In the genomic region with DNA sequence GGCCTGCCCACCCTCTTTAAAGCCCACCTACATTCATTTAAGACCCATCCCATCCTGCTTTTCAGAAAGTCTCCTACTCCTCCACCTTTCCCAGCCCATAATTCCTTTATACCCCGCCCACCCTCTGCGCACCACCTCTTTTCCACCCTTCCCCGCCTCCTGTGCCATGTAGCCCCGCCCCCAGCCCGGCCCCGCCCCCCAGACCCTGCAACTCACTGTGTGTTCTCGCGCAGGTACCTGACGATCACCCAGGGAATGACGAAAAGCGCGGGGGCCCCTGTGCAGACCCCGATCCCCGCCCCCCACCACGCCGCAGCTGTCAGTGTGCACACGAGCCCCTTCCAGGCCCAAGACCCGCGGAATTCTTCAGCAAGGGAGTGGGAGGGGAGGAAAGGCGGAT, we compare ENCODE assay signal across 9 mouse cellular contexts. TPM values are rescaled to one million over a fixed set of nuclear protein-coding genes. Genes with fewer than 3 reads are reported as not detected.
A peak's percentile ranks its signal among the peaks of the same experiment; 100 is the strongest.
DNase-seq lines count a peak whose midpoint lies in the region; ATAC-seq and TF ChIP-seq lines count a peak whose summit lies in the region.
"Had no signal": no experiment of that assay in that cellular context is flagged by ENCODE, and none has a peak within 500 bp of the region (broad histone marks: within the 10 kb centered on the region; RNA-seq: fewer than 3 reads in every experiment).

No protein-coding gene starts in this region.

- no peaks in the 10 kb centered on the region for H3K36me3 ChIP-seq in kidney, embryonic 16.5 days (ENCODE audit: insufficient read depth, low read length)
- H3K36me3 ChIP-seq in kidney, adult 2 months (ENCODE audit: control insufficient read depth, insufficient read depth, low read length) = no peaks in the 10 kb centered on the region
- H3K36me3 ChIP-seq in embryonic facial prominence, embryonic 11.5 days (replicated peaks; ENCODE audit: control insufficient read depth, insufficient read depth, low read depth, low read length) = no peaks in the 10 kb centered on the region
- no peaks in the 10 kb centered on the region for H3K36me3 ChIP-seq in midbrain, embryonic 15.5 days (replicated peaks)

- intact Hi-C loops in left cerebral cortex, postnatal 4 days (cut with DNase I) = no loop called here

- peaks cover 32% of the 10 kb centered on the region for H3K4me1 ChIP-seq in kidney, embryonic 16.5 days (ENCODE audit: insufficient read depth, low read length)
- no peaks in the 10 kb centered on the region for H3K4me1 ChIP-seq in kidney, adult 2 months (ENCODE audit: control insufficient read depth, insufficient read depth, low read length)
- peaks cover 2% of the 10 kb centered on the region for H3K4me1 ChIP-seq in embryonic facial prominence, embryonic 11.5 days (ENCODE audit: control insufficient read depth, insufficient read depth, low read length)
- H3K4me1 ChIP-seq in midbrain, embryonic 15.5 days = peaks cover 38% of the 10 kb centered on the region

- TF ChIP-seq POLR2A in kidney, adult 2 months (IDR thresholded peaks at IDR 0.05; ENCODE audit: low read depth, low read length) = no peak

- WGBS in kidney, embryonic 16.5 days = 0% methylated on average over 17 of the region's 20 CpGs
- WGBS in kidney, adult 2 months = 2% methylated on average over 20 of the region's 20 CpGs
- 3% methylated on average over 17 of the region's 20 CpGs for WGBS in embryonic facial prominence, embryonic 11.5 days
- WGBS in midbrain, embryonic 15.5 days = 1% methylated on average over 20 of the region's 20 CpGs

- H3K9ac ChIP-seq in kidney, embryonic 16.5 days (replicated peaks; ENCODE audit: low read length) = peak overlapping the region; percentile 67
- 0 out of 2 replicates have a peak overlapping the region, but pooled peaks have one; percentile 4 for H3K9ac ChIP-seq in embryonic facial prominence, embryonic 11.5 days (replicated peaks; ENCODE audit: low read length)
- H3K9ac ChIP-seq in midbrain, embryonic 15.5 days = peak overlapping the region; percentile 53

- no peak for TF ChIP-seq CTCF in kidney, adult 2 months (conservative IDR thresholded peaks at IDR 0.05; ENCODE audit: insufficient read depth, insufficient read length, low read depth, low read length)

- no peaks in the 10 kb centered on the region for H3K9me3 ChIP-seq in kidney, embryonic 16.5 days (ENCODE audit: low read length)
- no peaks in the 10 kb centered on the region for H3K9me3 ChIP-seq in embryonic facial prominence, embryonic 11.5 days (replicated peaks; ENCODE audit: control insufficient read depth, low read length)
- H3K9me3 ChIP-seq in midbrain, embryonic 15.5 days = no peaks in the 10 kb centered on the region

- H3K4me3 ChIP-seq in kidney, embryonic 16.5 days (ENCODE audit: low read length) = peak overlapping the region; percentile 53
- H3K4me3 ChIP-seq in kidney, adult 2 months (ENCODE audit: insufficient read depth, low read depth, low read length) = no peak overlapping the region
- H3K4me3 ChIP-seq in embryonic facial prominence, embryonic 11.5 days (ENCODE audit: low read depth, low read length) = peak overlapping the region; percentile 27
- peak overlapping the region; percentile 41 for H3K4me3 ChIP-seq in midbrain, embryonic 15.5 days
- H3K4me3 ChIP-seq: myocyte had no signal

- ATAC-seq in kidney, embryonic 16.5 days (ENCODE audit: low FRiP score, low TSS enrichment) = peak; percentile 27; the same call in 1 of the 2 replicates
- 0 out of 2 replicates have a peak, but pooled peaks have one; percentile 1 for ATAC-seq in embryonic facial prominence, embryonic 11.5 days (replicated peaks; ENCODE audit: insufficient number of reproducible peaks, low FRiP score, low TSS enrichment, low read depth)
- ATAC-seq in midbrain, embryonic 15.5 days (replicated peaks) = peak; percentile 22

- H3K27ac ChIP-seq in kidney, embryonic 16.5 days (ENCODE audit: low read length) = no peak overlapping the region
- H3K27ac ChIP-seq in kidney, adult 2 months (ENCODE audit: insufficient read depth, low read depth, low read length) = no peak overlapping the region
- no peak overlapping the region for H3K27ac ChIP-seq in embryonic facial prominence, embryonic 11.5 days (replicated peaks; ENCODE audit: low read depth, low read length)
- no peak overlapping the region for H3K27ac ChIP-seq in midbrain, embryonic 15.5 days

- peak overlapping the region; percentile 84 for H3K4me2 ChIP-seq in kidney, embryonic 16.5 days (replicated peaks; ENCODE audit: low read depth, low read length)
- peak overlapping the region; percentile 67 for H3K4me2 ChIP-seq in embryonic facial prominence, embryonic 11.5 days (ENCODE audit: low read depth, low read length)
- H3K4me2 ChIP-seq in midbrain, embryonic 15.5 days = peak overlapping the region; percentile 73

- peaks cover 16% of the 10 kb centered on the region; the same call in 1 of the 2 replicates for H3K27me3 ChIP-seq in kidney, embryonic 16.5 days (ENCODE audit: insufficient read depth, low read length)
- no peaks in the 10 kb centered on the region for H3K27me3 ChIP-seq in kidney, adult 2 months (replicated peaks; ENCODE audit: control insufficient read depth, insufficient read depth, low read length)
- H3K27me3 ChIP-seq in embryonic facial prominence, embryonic 11.5 days (ENCODE audit: control insufficient read depth, insufficient read depth, low read length) = peaks cover 19% of the 10 kb centered on the region
- peaks cover 25% of the 10 kb centered on the region for H3K27me3 ChIP-seq in midbrain, embryonic 15.5 days (replicated peaks)

- DNase-seq in kidney, adult 2 months = no peak
- peak; percentile 63 for DNase-seq in embryonic facial prominence, embryonic 11.5 days (ENCODE audit: low spot score)
- DNase-seq in kidney, postnatal 14 days = peak; percentile 43
- DNase-seq in left cerebral cortex, postnatal 4 days = no peak
- DNase-seq in spleen, adult 18-20 months = no peak
- DNase-seq in left cerebral cortex, adult 9 months (ENCODE audit: low spot score in 2 of 2) = no peak

RNA-seq across cellular contexts. Expression of gene Gipr, which starts 5.8 kb away (rescaled TPM):
- polyA plus RNA-seq in kidney, embryonic 16.5 days (2015; fragmentation: Nextera tagmentation; extraction: Ambion mirVana) = 0.37 and 0.60 TPM in 2 replicates
- polyA plus RNA-seq in kidney, adult 2 months (2012; rRNA removed) = 0.13 and 0.20 TPM in 2 replicates
- polyA plus RNA-seq in embryonic facial prominence, embryonic 11.5 days (2014; fragmentation: Nextera tagmentation; extraction: Ambion mirVana) = 0.15 and 0.77 TPM in 2 replicates
- 3.5 and 4.3 TPM in 2 replicates for polyA plus RNA-seq in midbrain, embryonic 15.5 days (2015; fragmentation: Nextera tagmentation; extraction: Ambion mirVana)
- 10 to 100 TPM; 22.7 to 25.8 TPM for total RNA-seq in left cerebral cortex, postnatal 4 days (2021)

RNA-seq across cellular contexts. Expression of gene Snrpd2, which starts 10.6 kb away (rescaled TPM):
- 137 and 141 TPM in 2 replicates for polyA plus RNA-seq in kidney, embryonic 16.5 days (2015; fragmentation: Nextera tagmentation; extraction: Ambion mirVana)
- 34.8 and 42.2 TPM in 2 replicates for polyA plus RNA-seq in kidney, adult 2 months (2012; rRNA removed)
- polyA plus RNA-seq in embryonic facial prominence, embryonic 11.5 days (2014; fragmentation: Nextera tagmentation; extraction: Ambion mirVana) = 157 and 171 TPM in 2 replicates
- polyA plus RNA-seq in midbrain, embryonic 15.5 days (2015; fragmentation: Nextera tagmentation; extraction: Ambion mirVana) = 109 and 112 TPM in 2 replicates
- total RNA-seq in left cerebral cortex, postnatal 4 days (2021) = 100 to 1,000 TPM; 126 to 130 TPM

RNA-seq across cellular contexts. Expression of gene Qpctl, which starts 11.0 kb away (rescaled TPM):
- 15.1 and 16.1 TPM in 2 replicates for polyA plus RNA-seq in kidney, embryonic 16.5 days (2015; fragmentation: Nextera tagmentation; extraction: Ambion mirVana)
- 11.9 and 12.1 TPM in 2 replicates for polyA plus RNA-seq in kidney, adult 2 months (2012; rRNA removed)
- polyA plus RNA-seq in embryonic facial prominence, embryonic 11.5 days (2014; fragmentation: Nextera tagmentation; extraction: Ambion mirVana) = 9.4 and 9.7 TPM in 2 replicates
- 26.4 and 27.0 TPM in 2 replicates for polyA plus RNA-seq in midbrain, embryonic 15.5 days (2015; fragmentation: Nextera tagmentation; extraction: Ambion mirVana)
- 10 to 100 TPM; 17.6 to 19.9 TPM for total RNA-seq in left cerebral cortex, postnatal 4 days (2021)

RNA-seq across cellular contexts. Expression of gene Eml2, which starts 16.1 kb away (rescaled TPM):
- polyA plus RNA-seq in kidney, embryonic 16.5 days (2015; fragmentation: Nextera tagmentation; extraction: Ambion mirVana) = 12.0 and 14.5 TPM in 2 replicates
- polyA plus RNA-seq in kidney, adult 2 months (2012; rRNA removed) = 38.8 and 39.0 TPM in 2 replicates
- polyA plus RNA-seq in embryonic facial prominence, embryonic 11.5 days (2014; fragmentation: Nextera tagmentation; extraction: Ambion mirVana) = 2.1 and 2.3 TPM in 2 replicates
- 8.9 and 10.8 TPM in 2 replicates for polyA plus RNA-seq in midbrain, embryonic 15.5 days (2015; fragmentation: Nextera tagmentation; extraction: Ambion mirVana)
- 100 to 1,000 TPM; 102 to 106 TPM for total RNA-seq in left cerebral cortex, postnatal 4 days (2021)

RNA-seq across cellular contexts. Expression of gene Fbxo46, which starts 40.5 kb away (rescaled TPM):
- 18.4 and 20.3 TPM in 2 replicates for polyA plus RNA-seq in kidney, embryonic 16.5 days (2015; fragmentation: Nextera tagmentation; extraction: Ambion mirVana)
- polyA plus RNA-seq in kidney, adult 2 months (2012; rRNA removed) = 9.2 and 9.5 TPM in 2 replicates
- polyA plus RNA-seq in embryonic facial prominence, embryonic 11.5 days (2014; fragmentation: Nextera tagmentation; extraction: Ambion mirVana) = 7.4 and 7.7 TPM in 2 replicates
- 21.1 and 21.4 TPM in 2 replicates for polyA plus RNA-seq in midbrain, embryonic 15.5 days (2015; fragmentation: Nextera tagmentation; extraction: Ambion mirVana)
- total RNA-seq in left cerebral cortex, postnatal 4 days (2021) = 10 to 100 TPM; 17.7 to 18.9 TPM

Comparison
In these comparisons a context has a peak if more than half of its experiments do, and no peak if none do; other contexts are left out.
1. DNase-seq: peak in embryonic facial prominence, embryonic 11.5 days (single experiment) and kidney, postnatal 14 days (single experiment); none in kidney, adult 2 months (single experiment), left cerebral cortex, postnatal 4 days (single experiment), spleen, adult 18-20 months (0 of 2) and left cerebral cortex, adult 9 months (0 of 2).
2. H3K9ac ChIP-seq: peak in every context shown above with its lines; median percentile 67 in kidney, embryonic 16.5 days; 53 in midbrain, embryonic 15.5 days; 4 in embryonic facial prominence, embryonic 11.5 days.
3. Peak in every context shown above with its lines, with median percentiles within 50 percentile points of each other: ATAC-seq and H3K4me2 ChIP-seq.